Comparison of ENCODE assay signal across 8 mouse cellular contexts in genomic region chrX:36226577-36226976, GRCm38 (mm10). TPM values are rescaled to one million over a fixed set of nuclear protein-coding genes. Genes with fewer than 3 reads are reported as not detected.
A peak's percentile ranks its signal among the peaks of the same experiment; 100 is the strongest.
DNase-seq lines count a peak whose midpoint lies in the region; ATAC-seq and TF ChIP-seq lines count a peak whose summit lies in the region.

No protein-coding gene starts in this region.

- 51% methylated on average over 2 of the region's 2 CpGs for WGBS in forebrain, postnatal 0 days
- WGBS in forebrain, embryonic 12.5 days: 43% methylated on average over 2 of the region's 2 CpGs
- 45% methylated on average over 2 of the region's 2 CpGs for WGBS in embryonic facial prominence, embryonic 14.5 days

- peak; percentile 48 for ATAC-seq in forebrain, postnatal 0 days
- ATAC-seq in forebrain, embryonic 12.5 days (ENCODE audit: low FRiP score): no peak
- no peak for ATAC-seq in embryonic facial prominence, embryonic 14.5 days (ENCODE audit: low read depth)

- H3K36me3 ChIP-seq in forebrain, postnatal 0 days (ENCODE audit: insufficient read depth): no peaks in the 10 kb centered on the region
- no peaks in the 10 kb centered on the region for H3K36me3 ChIP-seq in forebrain, embryonic 12.5 days (replicated peaks)
- H3K36me3 ChIP-seq in embryonic facial prominence, embryonic 14.5 days (ENCODE audit: control insufficient read depth, insufficient read depth, low read length): no peaks in the 10 kb centered on the region

- no peak overlapping the region for H3K4me3 ChIP-seq in forebrain, postnatal 0 days (ENCODE audit: low read depth, low read length)
- H3K4me3 ChIP-seq in forebrain, embryonic 12.5 days (replicated peaks): no peak overlapping the region
- H3K4me3 ChIP-seq in embryonic facial prominence, embryonic 14.5 days (ENCODE audit: low read depth, low read length): no peak overlapping the region
- no peak overlapping the region for H3K4me3 ChIP-seq in layer of hippocampus, adult 2 months

- H3K4me2 ChIP-seq in forebrain, postnatal 0 days (ENCODE audit: low read depth): no peak overlapping the region
- no peak overlapping the region for H3K4me2 ChIP-seq in forebrain, embryonic 12.5 days
- H3K4me2 ChIP-seq in embryonic facial prominence, embryonic 14.5 days (ENCODE audit: low read depth, low read length): no peak overlapping the region

- no peaks in the 10 kb centered on the region for H3K27me3 ChIP-seq in forebrain, postnatal 0 days (ENCODE audit: insufficient read depth, low read length)
- no peaks in the 10 kb centered on the region for H3K27me3 ChIP-seq in forebrain, embryonic 12.5 days
- no peaks in the 10 kb centered on the region for H3K27me3 ChIP-seq in embryonic facial prominence, embryonic 14.5 days (replicated peaks; ENCODE audit: control insufficient read depth, insufficient read depth, low read length)

- H3K27ac ChIP-seq in forebrain, postnatal 0 days (ENCODE audit: low read depth, low read length): no peak overlapping the region
- no peak overlapping the region for H3K27ac ChIP-seq in forebrain, embryonic 12.5 days
- no peak overlapping the region for H3K27ac ChIP-seq in embryonic facial prominence, embryonic 14.5 days (replicated peaks; ENCODE audit: low read depth, low read length)
- H3K27ac ChIP-seq in layer of hippocampus, adult 2 months: no peak overlapping the region

- no peak overlapping the region for H3K9ac ChIP-seq in forebrain, postnatal 0 days
- no peak overlapping the region for H3K9ac ChIP-seq in forebrain, embryonic 12.5 days
- H3K9ac ChIP-seq in embryonic facial prominence, embryonic 14.5 days (ENCODE audit: low read depth, low read length): no peak overlapping the region

- peak; percentile 56 for DNase-seq in forebrain, postnatal 0 days
- DNase-seq in 3T3-L1 (ENCODE audit: low read depth, low spot score): peak; percentile 58
- peak; percentile 45 for DNase-seq in adrenal gland, postnatal 10 days
- DNase-seq in embryonic facial prominence, embryonic 14.5 days (ENCODE audit: low spot score): peak; percentile 12
- peak in 1 of 2 experiments; percentile 49 for DNase-seq in layer of hippocampus, adult 2 months (ENCODE audit: low spot score in 2 of 2)
- DNase-seq in lung, postnatal 10 days: peak; percentile 43
- DNase-seq in thymus, postnatal 10 days (ENCODE audit: low spot score in 2 of 2): peak; percentile 6 to 13

- no peaks in the 10 kb centered on the region for H3K4me1 ChIP-seq in forebrain, postnatal 0 days (ENCODE audit: insufficient read depth)
- H3K4me1 ChIP-seq in forebrain, embryonic 12.5 days: no peaks in the 10 kb centered on the region
- H3K4me1 ChIP-seq in embryonic facial prominence, embryonic 14.5 days (ENCODE audit: control insufficient read depth, insufficient read depth, low read length): no peaks in the 10 kb centered on the region

- H3K9me3 ChIP-seq in forebrain, postnatal 0 days (ENCODE audit: low read length): no peaks in the 10 kb centered on the region
- H3K9me3 ChIP-seq in forebrain, embryonic 12.5 days: no peaks in the 10 kb centered on the region
- H3K9me3 ChIP-seq in embryonic facial prominence, embryonic 14.5 days (ENCODE audit: control insufficient read depth, low read length): no peaks in the 10 kb centered on the region

- peak; percentile 68 for TF ChIP-seq CTCF in forebrain, postnatal 0 days (IDR thresholded peaks at IDR 0.05; ENCODE audit: low read depth)
- TF ChIP-seq CTCF in layer of hippocampus, adult 2 months (conservative IDR thresholded peaks at IDR 0.05): peak; percentile 87

RNA-seq across cellular contexts. Expression of gene Zcchc12, which starts 30.9 kb away (rescaled TPM):
- total RNA-seq in forebrain, postnatal 0 days (2014; rRNA removed): 308 and 413 TPM in 2 replicates
- 280 and 417 TPM in 2 replicates for polyA plus RNA-seq in forebrain, postnatal 0 days (2015; fragmentation: Nextera tagmentation; extraction: Ambion mirVana)
- 56.2 and 67.6 TPM in 2 replicates for polyA plus RNA-seq in forebrain, embryonic 12.5 days (2016; fragmentation: Nextera tagmentation; extraction: Ambion mirVana)
- total RNA-seq in adrenal gland, postnatal 10 days (2021): 1 to 10 TPM; 5.2 to 9.1 TPM
- 9.0 and 9.7 TPM in 2 replicates for polyA plus RNA-seq in embryonic facial prominence, embryonic 14.5 days (2014; fragmentation: Nextera tagmentation; extraction: Ambion mirVana)
- 10 to 100 TPM; 42.5 to 43.5 TPM for total RNA-seq in layer of hippocampus, adult 2 months (2021)

Comparison
In these comparisons a context has a peak if more than half of its experiments do, and no peak if none do; other contexts are left out.
1. RNA of gene Zcchc12, which starts 30.9 kb away (total RNA-seq): 308 to 413 TPM in forebrain, postnatal 0 days and 42.5 to 43.5 TPM in layer of hippocampus, adult 2 months; 5.2 to 9.1 TPM in adrenal gland, postnatal 10 days; every median in the first group is over 4 times any median in the second.